Mouse (Mus musculus): Measurements from ENCODE around the gene Sptlc2.

DNA sequence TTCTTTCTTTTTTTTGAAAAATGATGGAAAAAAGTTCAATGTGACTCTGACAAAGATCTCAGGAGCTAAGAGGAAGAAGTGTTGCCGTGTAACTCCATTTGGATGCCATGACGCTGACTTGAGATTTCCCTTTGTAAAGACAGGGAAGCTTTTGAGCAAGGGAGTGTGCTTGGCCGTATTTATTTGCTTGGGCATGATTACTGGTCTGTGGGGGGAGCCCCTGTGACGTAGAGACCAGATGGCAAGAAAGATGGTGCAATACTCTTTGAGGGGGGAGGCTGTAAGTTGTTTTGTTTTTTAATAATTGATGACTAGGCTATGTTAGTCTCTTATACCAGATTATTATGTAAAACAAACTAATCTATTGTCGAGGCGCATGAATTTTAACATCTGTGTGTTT lies 14.0 kb downstream of the Sptlc2 start:
- TF ChIP-seq TAL1 (IDR thresholded peaks at IDR 0.05; ENCODE audit: low read length) (no peak), GATA1 (IDR thresholded peaks at IDR 0.05; ENCODE audit: low read length) (no peak)

Measured in erythroblast, embryonic 14.5 days (primary cell).